ENCODE assay signal across 29 mouse cellular contexts in genomic region chr6:120069546-120069945, GRCm38 (mm10). TPM values are rescaled to one million over a fixed set of nuclear protein-coding genes. Genes with fewer than 3 reads are reported as not detected.
DNase-seq lines count a peak whose midpoint lies in the region; ATAC-seq lines count a peak whose summit lies in the region.
"Had no signal": no experiment of that assay in that cellular context is flagged by ENCODE, and none has a peak within 500 bp of the region (broad histone marks: within the 10 kb centered on the region; RNA-seq: fewer than 3 reads in every experiment).

No protein-coding gene starts in this region.

- H3K27ac ChIP-seq in forebrain, embryonic 10.5 days = no peak overlapping the region

- no peak for ATAC-seq in erythroblast, adult 5-6 weeks (replicated peaks; ENCODE audit: low FRiP score, poor library complexity, severe bottlenecking)
- ATAC-seq: activated CD4-positive, CD25-positive, alpha-beta regulatory T cell, adult 4 months; CD4-positive, CD25-positive, alpha-beta regulatory T cell, adult 4 months; Patski had no signal

- H3K4me1 ChIP-seq in forebrain, embryonic 10.5 days = no peaks in the 10 kb centered on the region

- no peaks in the 10 kb centered on the region for H3K27me3 ChIP-seq in forebrain, embryonic 10.5 days (ENCODE audit: poor library complexity, severe bottlenecking)
- H3K27me3 ChIP-seq: CH12.LX, Patski had no signal

- no peak overlapping the region for H3K4me3 ChIP-seq in forebrain, embryonic 10.5 days

- H3K36me3 ChIP-seq in forebrain, embryonic 10.5 days (replicated peaks) = no peaks in the 10 kb centered on the region
- H3K36me3 ChIP-seq: G1E had no signal

- 79% methylated on average over 3 of the region's 3 CpGs for WGBS in forebrain, embryonic 10.5 days

- DNase-seq in ES-CJ7 (ENCODE audit: low read depth, low spot score) (peak; percentile 57), R1 (ENCODE audit: low read depth, low spot score) (peak; percentile 76), ZHBTc4 (ENCODE audit: low read depth, low spot score) (peak; percentile 62)
- no peak for DNase-seq in kidney, postnatal 4 days
- DNase-seq in forebrain, embryonic 10.5 days (ENCODE audit: extremely low spot score, low spot score) = no peak
- DNase-seq: adrenal gland, adult 2 months; adrenal gland, adult 8-10 months; adrenal gland, postnatal 10 days; adrenal gland, postnatal 14 days; adrenal gland, postnatal 25 days; adrenal gland, postnatal 36 days; B cell, adult 2 months; cerebellum, adult 11 months; cerebellum, adult 11-12 months; cerebellum, adult 18-20 months; cerebellum, adult 2 months; cerebellum, adult 8-10 months; cerebellum, adult 9-10 months had no signal

- H3K9me3 ChIP-seq in forebrain, embryonic 10.5 days = peaks cover 3% of the 10 kb centered on the region; the same call in 1 of the 2 replicates
- H3K9me3 ChIP-seq: G1E had no signal

RNA-seq across cellular contexts. Expression of gene Ninj2, which starts 23.6 kb away (rescaled TPM):
- total RNA-seq in erythroblast, adult 5-6 weeks (2015; ENCODE audit: low replicate concordance) = 6.7 and 8.1 TPM in 2 replicates
- not detected in 2 replicates for total RNA-seq in erythroblast, adult 5-6 weeks (2017; ENCODE audit: low replicate concordance)
- polyA plus RNA-seq in forebrain, embryonic 10.5 days (2016; fragmentation: Nextera tagmentation; extraction: Ambion mirVana) = not detected in 2 replicates
- total RNA-seq: adrenal gland, adult 18-20 months; adrenal gland, adult 2 months; adrenal gland, adult 8-10 months; adrenal gland, postnatal 10 days; adrenal gland, postnatal 14 days; adrenal gland, postnatal 25 days; adrenal gland, postnatal 36 days; adrenal gland, postnatal 4 days; G1E; MEL had no signal
- polyA plus RNA-seq: adrenal gland, adult 2 months; brain, embryonic 14.5 days; C2C12; G1E had no signal

RNA-seq across cellular contexts. Expression of gene Wnk1, which starts 31.1 kb away (rescaled TPM):
- total RNA-seq in erythroblast, adult 5-6 weeks (2015; ENCODE audit: low replicate concordance) = 1,533 and 1,561 TPM in 2 replicates
- 1,721 and 1,769 TPM in 2 replicates for total RNA-seq in erythroblast, adult 5-6 weeks (2017; ENCODE audit: low replicate concordance)
- polyA plus RNA-seq in forebrain, embryonic 10.5 days (2016; fragmentation: Nextera tagmentation; extraction: Ambion mirVana) = 43.7 and 46.3 TPM in 2 replicates

Comparison
In these comparisons a context has a peak if more than half of its experiments do, and no peak if none do; other contexts are left out.
1. DNase-seq: peak in ES-CJ7 (single experiment), R1 (single experiment) and ZHBTc4 (single experiment); none in kidney, postnatal 4 days (0 of 2) and forebrain, embryonic 10.5 days (single experiment).